Mouse (Mus musculus): ENCODE data around the gene Vmn1r18.
"Not testable (repeated sequence)": the region's sequence is repeated elsewhere in the genome, so short reads cannot be mapped to it uniquely, and the experiment has no call there.

Vmn1r18 gene

GRCm38 (mm10) chr6:57395683-57396082, at the start of gene Vmn1r18:
Gene Vmn1r18 (minus strand): TSS chr6:57395783.
- no peak for DNase-seq (ENCODE audit: low spot score)

DNA sequence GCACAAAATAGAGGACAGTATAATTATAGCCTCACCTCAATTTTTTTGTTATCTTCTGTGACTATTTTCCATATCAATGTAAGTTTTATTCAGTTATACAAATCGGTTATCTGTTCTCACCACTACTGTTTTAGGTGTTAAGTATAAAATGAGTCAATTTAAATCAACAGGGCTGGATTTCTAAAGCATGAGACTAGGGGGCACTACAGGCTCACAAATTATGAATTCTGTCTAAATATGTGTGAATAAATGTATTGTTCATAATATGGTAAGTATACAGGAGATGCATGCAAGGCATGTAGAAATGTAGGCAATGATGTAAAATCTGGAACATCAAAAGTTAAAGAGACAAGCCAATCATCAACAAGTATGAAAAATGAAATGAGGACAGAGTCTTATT, 35.6 kb upstream of the Vmn1r18 start:
- peak; percentile 51 for DNase-seq (ENCODE audit: low spot score)

- DNase-seq (ENCODE audit: low spot score) = no peak
These were observed 33.0 kb upstream of the Vmn1r18 start, which contains the start of gene Vmn1r20 for GRCm38 (mm10) chr6:57428630-57429029. Gene Vmn1r20 (plus strand): TSS chr6:57428930.

DNA sequence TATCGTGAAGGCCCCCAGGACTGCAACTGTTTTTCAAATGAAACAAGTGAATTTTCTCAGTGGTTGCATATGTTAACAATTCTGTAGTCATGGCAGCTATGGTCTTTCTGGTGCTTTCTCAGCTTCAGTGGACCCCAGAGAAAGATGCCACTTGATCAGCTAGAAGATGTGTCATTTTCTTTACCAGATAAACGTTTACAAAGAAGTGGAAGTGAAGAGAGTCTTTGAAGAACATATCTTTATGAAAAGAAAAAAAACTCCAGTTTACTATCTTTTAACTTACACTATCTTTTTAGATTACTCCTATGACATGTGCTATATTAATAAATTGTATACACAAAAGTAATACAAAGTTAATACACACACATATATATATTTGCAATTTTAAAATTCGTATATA, 7.9 kb upstream of the Vmn1r18 start, which contains the start of gene Vmn1r19:
Gene Vmn1r19, plus strand, starts transcription at position 301 of the 400 bp plus-strand sequence.
- not testable (repeated sequence) for DNase-seq (ENCODE audit: low spot score)

GRCm38 (mm10) chr6:57367496-57367895, 28.1 kb downstream of the Vmn1r18 start:
- no peak for DNase-seq (ENCODE audit: low spot score)

DNA sequence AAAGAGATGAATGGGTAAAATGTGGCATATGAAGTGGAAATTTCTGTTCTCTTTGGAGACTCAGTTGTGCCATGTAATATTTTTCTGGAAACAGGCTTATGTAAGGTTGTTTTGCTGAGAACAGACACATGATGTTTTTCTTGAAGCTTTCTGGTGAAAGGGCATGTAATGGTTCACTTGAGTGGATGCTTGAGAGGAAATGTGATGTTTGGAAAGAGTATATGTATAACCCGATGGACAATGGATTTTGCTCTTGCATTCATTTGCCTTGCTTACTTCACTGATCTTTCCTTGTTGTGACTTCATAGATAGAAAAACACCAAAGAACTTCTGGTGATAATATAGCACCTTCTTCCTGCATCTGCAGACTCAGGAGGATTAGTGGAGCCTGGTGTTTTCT, 29.7 kb downstream of the Vmn1r18 start:
- not testable (repeated sequence) for DNase-seq (ENCODE audit: low spot score)

- no peak for DNase-seq (ENCODE audit: low spot score)
These were observed 32.0 kb downstream of the Vmn1r18 start, which contains the start of gene Vmn1r17 for GRCm38 (mm10) chr6:57363627-57364026. Gene Vmn1r17 (minus strand): TSS chr6:57363727.

GRCm38 (mm10) chr6:57356864-57357263, 38.7 kb downstream of the Vmn1r18 start:
- DNase-seq (ENCODE audit: low spot score) = no peak

GRCm38 (mm10) chr6:57329394-57329793, 66.2 kb downstream of the Vmn1r18 start, which contains the start of gene Vmn1r16:
Gene Vmn1r16 (minus strand): TSS chr6:57329494.
- DNase-seq (ENCODE audit: low spot score) = no peak

Data from adipocyte (in vitro differentiated cells).